Mouse (Mus musculus): ENCODE results near the gene Pkp3. TPM values are rescaled to one million over a fixed set of nuclear protein-coding genes. Genes with fewer than 3 reads are reported as not detected.
"Not testable (repeated sequence)": the region's sequence is repeated elsewhere in the genome, so short reads cannot be mapped to it uniquely, and the experiment has no call there.

Pkp3 gene
- polyA plus RNA-seq (2015; fragmentation: Nextera tagmentation; extraction: Ambion mirVana): 14.4 and 15.3 TPM in 2 replicates

DNA sequence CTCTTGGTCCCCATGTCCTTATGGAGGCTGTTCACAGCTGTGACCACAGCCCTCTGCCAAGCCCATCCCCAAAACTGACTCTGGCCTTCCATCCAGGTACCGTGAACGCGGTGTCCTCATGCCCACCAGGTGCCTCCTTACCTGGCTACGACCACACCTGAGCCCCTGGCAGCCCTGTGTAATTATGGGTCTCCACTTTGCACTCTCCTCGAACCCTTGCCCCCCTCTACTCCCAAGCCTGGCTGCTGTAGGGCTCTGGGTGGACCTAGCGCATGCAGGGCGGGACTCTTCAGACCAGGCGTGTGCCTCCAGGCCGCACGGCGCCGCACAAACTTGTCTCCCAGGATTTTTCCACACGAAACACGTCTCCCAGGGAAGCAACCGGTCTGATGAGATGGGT lies at the start of gene Pkp3:
Gene Pkp3, plus strand, starts transcription at position 378 of the 400 bp plus-strand sequence.
- H3K4me3 ChIP-seq (ENCODE audit: low read depth, low read length): no peak within 1 kb of the TSS
- H3K36me3 ChIP-seq (ENCODE audit: insufficient read depth, low read length): no peaks in the 10 kb centered on the region
- ATAC-seq (no peak), DNase-seq (ENCODE audit: low spot score) (no peak)
- no peaks in the 10 kb centered on the region for H3K4me1 ChIP-seq (ENCODE audit: insufficient read depth, low read depth, low read length)
- TF ChIP-seq CTCF (IDR thresholded peaks at IDR 0.05) (no peak), EP300 (IDR thresholded peaks at IDR 0.05) (no peak)
- WGBS: 90% methylated on average over 15 of the region's 15 CpGs
- H3K9ac ChIP-seq (replicated peaks; ENCODE audit: low read depth): no peak within 1 kb of the TSS
- no peaks in the 10 kb centered on the region for H3K27me3 ChIP-seq (replicated peaks; ENCODE audit: insufficient read depth, low read length)
- no peak within 1 kb of the TSS for H3K27ac ChIP-seq (ENCODE audit: low read length)
- no peaks in the 10 kb centered on the region for H3K9me3 ChIP-seq (ENCODE audit: low read length)
- no peak within 1 kb of the TSS for H3K4me2 ChIP-seq (replicated peaks; ENCODE audit: low read depth, low read length)

DNA sequence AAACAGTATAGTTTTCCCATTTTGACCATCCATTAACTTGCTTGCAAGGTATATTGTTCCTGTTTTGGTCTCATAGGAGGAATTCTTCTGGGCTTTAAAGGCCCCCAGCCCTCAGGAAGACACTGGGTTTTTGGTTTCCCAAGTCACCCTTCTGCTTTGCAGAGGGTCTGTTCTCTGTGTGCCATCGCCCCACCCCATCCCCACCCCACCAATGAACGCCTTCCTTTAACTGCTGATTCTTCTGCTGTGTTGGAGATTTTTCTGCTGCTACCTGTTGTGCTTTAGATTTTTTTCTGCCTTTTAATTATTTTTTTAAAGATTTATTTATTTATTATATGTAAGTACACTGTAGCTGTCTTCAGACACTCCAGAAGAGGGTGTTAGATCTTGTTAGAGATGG lies 49.2 kb upstream of the Pkp3 start, which contains the start of gene Gm17387:
Gene Gm17387, plus strand, starts transcription at position 301 of the 400 bp plus-strand sequence.
- Histone ChIP-seq H3K4me2 (replicated peaks; ENCODE audit: low read depth, low read length) (no peak within 1 kb of the TSS), H3K4me3 (ENCODE audit: low read depth, low read length) (no peak within 1 kb of the TSS), H3K27me3 (replicated peaks; ENCODE audit: insufficient read depth, low read length) (no peaks in the 10 kb centered on the region), H3K4me1 (ENCODE audit: insufficient read depth, low read depth, low read length) (peaks cover 4% of the 10 kb centered on the region; the same call in 1 of the 2 replicates), H3K36me3 (ENCODE audit: insufficient read depth, low read length) (no peaks in the 10 kb centered on the region), H3K9ac (replicated peaks; ENCODE audit: low read depth) (no peak within 1 kb of the TSS), H3K9me3 (ENCODE audit: low read length) (no peaks in the 10 kb centered on the region), H3K27ac (ENCODE audit: low read length) (no peak within 1 kb of the TSS)
- no peak for ATAC-seq
- DNase-seq (ENCODE audit: low spot score): no peak
- TF ChIP-seq CTCF (IDR thresholded peaks at IDR 0.05): no peak
- WGBS: 100% methylated on average over 2 of the region's 2 CpGs

DNA sequence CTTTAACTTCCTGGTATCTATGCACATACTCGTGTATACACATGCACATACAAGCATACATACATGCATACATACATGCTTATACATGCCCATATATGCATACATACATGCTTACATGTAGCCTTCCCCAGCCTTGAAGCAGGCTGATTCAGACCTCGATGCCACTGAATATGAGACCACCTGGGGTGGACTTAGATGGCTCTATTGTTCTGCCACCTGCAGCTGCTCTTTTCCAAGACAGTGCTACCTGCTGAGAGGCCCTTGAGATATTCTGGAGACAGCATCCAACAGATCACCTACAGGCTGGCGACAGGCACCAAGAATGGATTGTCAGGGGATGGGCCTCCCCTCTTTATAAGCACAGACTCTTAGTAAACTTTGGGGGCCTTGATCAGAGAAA lies 47.6 kb upstream of the Pkp3 start:
- Histone ChIP-seq H3K4me3 (ENCODE audit: low read depth, low read length) (no peak overlapping the region), H3K27me3 (replicated peaks; ENCODE audit: insufficient read depth, low read length) (no peaks in the 10 kb centered on the region), H3K27ac (ENCODE audit: low read length) (no peak overlapping the region), H3K4me2 (replicated peaks; ENCODE audit: low read depth, low read length) (no peak overlapping the region), H3K9me3 (ENCODE audit: low read length) (no peaks in the 10 kb centered on the region), H3K4me1 (ENCODE audit: insufficient read depth, low read depth, low read length) (no peaks in the 10 kb centered on the region), H3K9ac (replicated peaks; ENCODE audit: low read depth) (no peak overlapping the region), H3K36me3 (ENCODE audit: insufficient read depth, low read length) (no peaks in the 10 kb centered on the region)
- WGBS: 61% methylated on average over 3 of the region's 3 CpGs
- no peak for ATAC-seq
- TF ChIP-seq EP300 (IDR thresholded peaks at IDR 0.05) (no peak), CTCF (IDR thresholded peaks at IDR 0.05) (no peak)
- DNase-seq (ENCODE audit: low spot score): no peak

GRCm38 (mm10) chr7:141032458-141033167 lies 45.4 kb upstream of the Pkp3 start:
- Histone ChIP-seq H3K36me3 (ENCODE audit: insufficient read depth, low read length) (no peaks in the 10 kb centered on the region), H3K9ac (replicated peaks; ENCODE audit: low read depth) (no peak overlapping the region), H3K9me3 (ENCODE audit: low read length) (no peaks in the 10 kb centered on the region), H3K27me3 (replicated peaks; ENCODE audit: insufficient read depth, low read length) (no peaks in the 10 kb centered on the region), H3K27ac (ENCODE audit: low read length) (no peak overlapping the region), H3K4me2 (replicated peaks; ENCODE audit: low read depth, low read length) (no peak overlapping the region), H3K4me1 (ENCODE audit: insufficient read depth, low read depth, low read length) (no peaks in the 10 kb centered on the region), H3K4me3 (ENCODE audit: low read depth, low read length) (no peak overlapping the region)
- ATAC-seq (no peak), DNase-seq (ENCODE audit: low spot score) (no peak)
- 65% methylated on average over 9 of the region's 9 CpGs for WGBS
- no peak for TF ChIP-seq EP300 (IDR thresholded peaks at IDR 0.05)
- no peak for TF ChIP-seq CTCF (IDR thresholded peaks at IDR 0.05)

- 77% methylated on average over 1 of the region's 2 CpGs for WGBS
- not testable (repeated sequence) for H3K9ac ChIP-seq (replicated peaks; ENCODE audit: low read depth); H3K36me3 ChIP-seq (ENCODE audit: insufficient read depth, low read length); H3K27ac ChIP-seq (ENCODE audit: low read length); H3K4me3 ChIP-seq (ENCODE audit: low read depth, low read length); H3K27me3 ChIP-seq (replicated peaks; ENCODE audit: insufficient read depth, low read length); H3K4me1 ChIP-seq (ENCODE audit: insufficient read depth, low read depth, low read length); ATAC-seq; H3K9me3 ChIP-seq (ENCODE audit: low read length); H3K4me2 ChIP-seq (replicated peaks; ENCODE audit: low read depth, low read length); DNase-seq (ENCODE audit: low spot score)
Measured at GRCm38 (mm10) chr7:141036624-141037023, 41.4 kb upstream of the Pkp3 start.

DNA sequence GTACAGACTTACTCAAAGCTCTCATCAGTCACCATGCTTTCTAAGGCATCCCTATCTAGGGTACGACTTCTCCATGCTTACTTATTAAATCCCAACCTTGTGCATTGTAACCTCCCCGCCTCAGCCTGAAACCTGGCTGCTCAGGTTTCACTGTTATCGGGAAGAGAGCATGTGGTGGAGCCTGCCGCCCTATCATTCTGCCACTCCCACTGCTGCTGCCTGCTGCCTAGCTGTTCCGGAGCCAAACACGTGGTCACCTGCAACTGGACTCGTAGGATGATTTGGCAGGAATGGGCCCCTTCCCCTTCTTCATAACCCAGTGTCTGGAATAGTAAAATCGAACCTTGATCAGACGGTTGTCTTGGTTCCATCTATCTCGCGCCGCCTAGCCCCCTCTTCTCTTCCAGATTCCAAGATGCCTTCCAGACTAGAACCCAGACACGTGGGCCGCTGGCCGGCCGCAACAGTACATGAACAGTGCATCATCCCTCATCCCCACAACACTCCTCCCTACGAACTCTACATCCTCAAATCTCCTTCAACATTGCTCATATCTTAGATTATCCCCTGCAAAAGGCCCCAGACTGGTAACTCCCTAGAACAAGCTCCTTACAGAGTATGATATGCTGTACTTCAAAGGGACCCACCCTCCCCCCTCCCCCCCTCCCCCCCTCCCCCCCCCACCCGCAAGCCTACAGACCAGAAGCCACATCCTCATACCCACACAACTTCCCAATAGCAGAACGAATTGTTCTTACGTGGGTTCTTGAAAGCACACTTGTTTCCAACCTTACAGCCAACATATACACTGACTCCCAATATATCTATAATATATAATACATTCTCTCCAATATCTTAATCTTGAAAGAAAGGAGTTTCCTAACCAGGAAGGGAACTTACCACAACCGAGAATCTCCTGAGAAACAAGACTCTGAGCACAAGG lies 39.7 kb upstream of the Pkp3 start:
- H3K9ac ChIP-seq (replicated peaks; ENCODE audit: low read depth): no peak overlapping the region
- no peak overlapping the region for H3K4me2 ChIP-seq (replicated peaks; ENCODE audit: low read depth, low read length)
- TF ChIP-seq EP300 (IDR thresholded peaks at IDR 0.05) (no peak), CTCF (IDR thresholded peaks at IDR 0.05) (no peak)
- no peak for DNase-seq (ENCODE audit: low spot score)
- no peak for ATAC-seq
- H3K4me3 ChIP-seq (ENCODE audit: low read depth, low read length): no peak overlapping the region
- 62% methylated on average over 20 of the region's 21 CpGs for WGBS
- H3K4me1 ChIP-seq (ENCODE audit: insufficient read depth, low read depth, low read length): no peaks in the 10 kb centered on the region
- no peaks in the 10 kb centered on the region for H3K27me3 ChIP-seq (replicated peaks; ENCODE audit: insufficient read depth, low read length)
- no peak overlapping the region for H3K27ac ChIP-seq (ENCODE audit: low read length)
- H3K9me3 ChIP-seq (ENCODE audit: low read length): no peaks in the 10 kb centered on the region
- no peaks in the 10 kb centered on the region for H3K36me3 ChIP-seq (ENCODE audit: insufficient read depth, low read length)
